Mouse (Mus musculus): ENCODE results near the gene Lrrc4b.

- TF ChIP-seq CTCF (IDR thresholded peaks at IDR 0.05; ENCODE audit: control insufficient read depth, insufficient read depth, low read length) (no peak), POLR2A (IDR thresholded peaks at IDR 0.05; ENCODE audit: borderline replicate concordance, control insufficient read depth, low read depth, low read length) (no peak)
Measured at GRCm38 (mm10) chr7:44463556-44464225, 34.9 kb downstream of the Lrrc4b start.
